Mouse (Mus musculus) T-helper 17 cell (primary cell): ENCODE data around the gene Snrnp27.

ENCODE experiments used
- in situ Hi-C, 2 experiments: fragments of 300-600 bp; cut with MboI, MseI; formaldehyde crosslinking; loops; 1 replicate in 1 of 2; 2 replicates in 1 of 2; pipeline ENCODE4 v1.15.1; 2025; ENCODE audit warnings: high pct_unique_total_duplicates in 2 of 2

The Snrnp27 gene

DNA sequence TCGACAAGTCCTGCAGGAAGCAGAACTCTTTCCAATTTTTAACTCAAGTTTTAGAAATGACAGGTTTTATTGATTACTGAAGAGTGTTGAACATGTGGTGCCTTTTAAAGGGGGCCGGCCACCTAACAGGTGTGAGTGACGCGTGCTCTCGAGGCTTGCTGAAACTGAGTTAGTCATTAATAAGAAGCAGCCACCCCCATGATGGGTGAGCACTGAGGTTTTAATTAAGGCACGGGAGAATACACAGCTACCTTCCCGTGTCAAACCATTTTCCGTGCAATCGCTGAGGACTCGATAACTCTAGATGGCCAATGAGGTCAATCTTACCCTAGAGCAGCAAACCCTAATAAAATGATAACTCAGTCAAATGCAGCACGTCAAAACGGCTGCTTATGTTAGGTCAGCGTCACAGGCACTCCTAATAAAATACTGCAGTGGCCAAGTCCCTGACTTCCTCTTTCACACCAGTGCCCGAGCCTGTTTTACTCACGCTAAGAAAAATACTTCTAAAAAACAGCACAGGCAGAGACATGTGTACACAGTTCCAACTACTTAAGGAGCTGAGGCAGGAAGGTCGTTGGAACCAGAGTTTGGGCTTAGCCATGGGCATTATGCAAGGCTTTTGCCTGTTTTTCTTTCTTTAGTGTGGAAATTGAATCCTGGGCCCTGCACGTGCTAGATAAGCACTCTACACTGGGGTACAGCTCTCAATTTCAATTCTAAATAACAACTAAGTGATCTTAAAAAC, 18.6 kb downstream of the Snrnp27 start:
- in situ Hi-C loops = no loop called here

DNA sequence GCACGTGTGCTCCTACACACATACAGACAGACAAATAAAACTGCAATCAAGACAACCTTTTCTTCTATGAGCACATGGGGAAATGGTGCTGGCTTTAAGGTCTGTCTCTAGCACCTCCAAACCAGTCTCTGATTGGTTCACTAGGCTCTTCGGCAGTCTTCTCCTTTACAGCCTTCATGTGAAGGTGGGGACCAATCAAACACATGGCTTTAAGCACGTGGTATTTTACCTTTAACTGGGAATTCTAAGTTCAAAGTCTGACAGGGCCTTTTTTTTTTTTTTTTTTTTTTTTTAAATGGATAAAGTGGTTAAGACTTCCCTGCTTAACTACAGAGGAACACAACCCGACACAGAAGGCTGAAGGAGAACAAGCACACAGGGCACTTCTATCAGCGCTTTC, 19.2 kb downstream of the Snrnp27 start:
- in situ Hi-C loops = no loop called here

DNA sequence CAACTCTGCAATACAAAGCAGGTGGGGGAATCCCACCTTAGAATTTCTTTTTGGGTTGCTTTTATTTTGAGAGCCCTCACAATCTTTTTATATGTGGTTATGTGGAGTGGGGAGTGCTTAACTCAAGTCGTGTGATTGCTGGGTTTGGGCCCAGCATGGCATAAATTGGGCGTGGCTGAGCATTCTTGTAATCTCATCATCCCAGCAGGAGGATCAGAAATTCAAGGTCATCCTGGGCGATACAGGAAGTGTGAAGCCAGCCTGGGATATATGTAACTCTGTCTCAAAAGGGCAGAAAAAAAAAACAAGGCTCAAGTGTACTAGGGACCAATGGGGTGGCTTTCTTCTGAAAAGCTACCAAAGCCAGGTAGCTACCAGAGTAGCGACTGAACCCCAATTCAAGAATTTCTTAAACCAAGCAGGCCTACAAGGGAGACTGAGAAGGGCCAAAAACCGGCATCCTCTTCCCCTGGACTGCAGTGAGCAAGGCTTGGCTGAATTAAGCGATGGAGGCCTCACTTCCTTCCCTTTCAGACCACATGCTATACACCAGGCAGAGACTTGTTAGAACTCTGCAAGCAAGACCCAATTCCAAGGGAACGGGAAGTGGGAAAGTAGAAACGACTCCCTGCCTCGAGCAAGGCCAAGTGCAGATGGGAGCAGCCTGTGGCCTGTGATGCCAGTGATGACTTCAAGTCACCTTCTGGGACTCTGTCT, 24.0 kb downstream of the Snrnp27 start:
- in situ Hi-C loops = loop anchor here in 1 of 2 experiments (5.0 kb wide), 1 partner anchor 58 kb away; no protein-coding TSS in a partner anchor

DNA sequence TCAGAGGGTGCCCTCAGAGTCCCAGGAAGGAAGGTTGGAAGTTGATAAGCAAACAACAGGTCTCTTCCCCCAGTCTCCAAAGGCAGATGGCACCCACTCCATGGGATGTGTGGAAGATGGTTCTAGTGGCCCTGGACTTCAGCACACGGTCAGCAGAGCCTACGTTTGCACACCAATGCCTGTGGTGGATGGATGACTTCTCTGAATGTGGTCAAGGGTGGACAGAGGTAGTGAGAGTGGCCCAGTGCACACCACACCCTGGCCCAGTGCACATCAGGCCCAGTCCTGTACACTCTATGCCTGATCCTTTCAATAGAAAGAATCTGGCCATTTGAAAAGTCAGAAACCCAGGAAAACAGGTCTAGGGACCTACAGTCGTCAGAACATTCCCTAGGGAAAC, 25.8 kb downstream of the Snrnp27 start:
- in situ Hi-C loops = no loop called here

DNA sequence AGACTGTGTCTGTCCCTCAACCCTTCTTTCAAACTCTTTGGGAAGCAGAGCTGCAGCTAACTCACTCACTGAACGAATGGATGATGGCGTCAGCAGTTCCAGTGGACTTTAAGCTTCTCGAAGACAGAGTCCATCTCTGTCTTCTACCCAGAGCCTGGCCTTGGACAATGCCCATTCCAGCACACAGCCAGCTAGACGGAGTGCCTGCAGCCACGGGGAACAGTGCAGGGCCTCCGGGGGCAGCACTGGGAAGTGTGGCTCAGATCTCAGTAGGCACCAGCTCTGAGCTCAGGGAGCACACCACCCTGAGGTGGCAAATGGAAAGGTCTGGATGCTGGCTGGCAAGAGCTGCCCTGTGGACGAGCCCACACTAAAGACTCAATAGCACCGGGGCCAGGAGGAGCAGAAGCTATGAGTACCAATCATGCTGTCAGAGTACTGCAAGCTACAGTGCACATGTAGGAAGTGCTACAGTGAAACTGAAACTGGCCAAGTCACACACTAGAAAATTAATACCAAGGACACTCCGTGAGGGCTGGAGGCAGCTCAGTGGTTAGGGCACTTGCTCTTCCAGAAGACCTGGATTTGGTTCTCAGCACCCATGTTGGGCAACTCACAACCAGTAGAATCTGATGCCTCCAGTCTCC, 29.9 kb downstream of the Snrnp27 start:
- in situ Hi-C loops = loop anchor here in 1 of 2 experiments (5.0 kb wide), 1 partner anchor 102 kb away; no protein-coding TSS in a partner anchor

DNA sequence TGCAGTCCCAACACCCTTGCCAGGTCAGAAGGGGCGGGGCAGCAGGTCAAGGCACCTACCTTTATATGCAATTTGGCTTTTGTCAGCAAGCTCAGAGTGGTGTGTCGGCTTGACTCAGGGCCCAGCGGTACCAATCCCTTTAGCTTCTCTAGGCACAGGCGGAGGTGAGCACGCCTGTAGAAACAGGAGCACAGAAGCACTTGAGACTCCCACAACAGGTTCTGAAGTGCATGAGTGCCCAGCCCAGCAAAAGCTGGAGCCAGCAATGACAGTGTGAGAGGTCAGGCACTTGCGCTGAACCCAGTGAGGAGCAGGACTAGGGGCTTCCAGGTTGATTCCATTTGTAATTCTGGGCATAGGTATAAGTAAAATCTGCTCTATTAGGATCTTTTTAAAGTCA, 31.3 kb downstream of the Snrnp27 start:
- in situ Hi-C loops = loop anchor here in 1 of 2 experiments (5.0 kb wide), 1 partner anchor 101 kb away; no protein-coding TSS in a partner anchor

DNA sequence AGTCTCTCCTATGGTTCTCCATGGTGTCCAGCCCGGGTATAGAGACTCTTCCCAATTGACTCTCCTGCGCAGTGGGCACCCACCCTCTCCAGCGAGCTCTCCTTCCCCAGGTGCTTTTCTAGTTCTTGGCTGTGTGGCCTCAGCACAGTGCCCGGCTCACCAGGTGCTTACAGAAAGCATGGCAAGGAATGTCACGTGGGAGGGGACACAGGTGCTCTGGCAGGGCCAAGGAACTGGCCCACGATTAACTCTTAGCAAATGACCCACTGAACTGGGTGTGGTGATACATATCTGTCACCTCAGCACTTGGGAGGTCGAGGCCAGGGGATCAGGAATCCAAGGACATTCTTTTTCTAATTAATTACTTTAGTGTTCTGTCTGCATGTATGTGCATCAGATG, 38.2 kb downstream of the Snrnp27 start:
- in situ Hi-C loops = no loop called here

DNA sequence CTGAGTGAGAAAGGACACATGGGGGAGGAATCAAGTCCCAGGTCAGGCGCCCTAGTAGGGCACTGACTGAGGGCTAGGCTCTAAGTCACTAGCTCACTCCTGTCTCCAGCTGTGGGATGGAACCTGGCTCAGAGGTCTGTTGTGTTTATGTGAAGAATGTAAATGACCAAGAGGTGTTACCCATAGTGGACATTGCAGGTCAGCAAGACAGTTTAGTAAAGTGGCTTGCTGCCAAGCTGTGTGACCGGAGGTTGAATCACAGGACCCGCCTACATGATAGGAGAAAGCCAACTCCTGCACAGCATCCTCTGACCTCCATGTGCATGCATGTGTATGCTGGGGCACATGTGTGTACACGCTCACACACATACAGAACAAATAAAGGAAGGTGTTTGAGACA, 38.8 kb downstream of the Snrnp27 start:
- in situ Hi-C loops = no loop called here

DNA sequence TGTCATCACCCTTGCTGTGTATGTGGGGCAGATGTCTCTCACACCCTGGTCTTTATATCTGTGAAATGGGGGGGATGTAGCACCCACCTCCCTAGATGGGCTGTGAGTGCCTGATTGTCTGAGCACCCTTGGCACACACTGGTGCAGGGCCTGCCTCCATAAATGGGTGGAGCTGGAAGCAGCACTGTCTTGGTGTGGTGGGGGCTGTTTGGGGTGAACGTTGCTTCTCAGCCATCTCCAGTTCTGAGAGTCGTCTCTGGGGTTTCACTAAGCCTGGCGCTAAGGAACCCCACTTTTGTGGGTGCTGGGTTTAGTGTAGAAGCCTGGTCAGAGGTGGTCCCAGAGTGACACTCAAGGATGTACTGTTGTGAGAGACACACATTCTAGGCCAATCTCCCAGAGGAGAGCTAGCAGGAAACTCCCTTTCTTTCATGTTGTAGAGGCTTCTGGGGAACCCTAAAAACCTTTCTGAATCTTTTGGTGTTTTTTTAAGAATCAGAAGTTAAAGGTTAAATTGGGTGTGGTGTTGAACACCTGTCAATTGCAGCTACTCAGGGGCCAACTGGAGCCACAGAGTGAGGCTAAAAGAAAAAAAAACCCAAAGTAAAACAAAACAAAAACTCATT, 39.4 kb downstream of the Snrnp27 start:
- in situ Hi-C loops = no loop called here

DNA sequence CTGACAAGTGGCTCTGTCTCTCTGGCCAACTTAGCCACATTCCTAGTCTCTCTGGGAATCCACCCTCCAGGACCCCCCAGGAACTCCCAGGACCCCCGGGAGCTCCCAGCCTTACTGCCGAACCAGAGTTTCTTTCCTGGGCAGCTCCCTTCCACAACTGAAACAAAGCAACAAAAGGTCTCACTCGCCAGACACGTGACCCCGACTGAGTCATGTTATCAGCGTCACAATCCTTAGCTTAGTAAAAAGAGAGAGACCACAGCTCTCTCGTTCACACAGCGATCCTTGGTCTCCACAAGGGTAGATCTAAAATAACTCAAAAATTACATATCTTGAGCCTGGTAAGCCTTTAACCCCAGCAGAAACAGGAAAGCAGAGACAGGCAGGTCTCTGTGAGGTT, 42.6 kb downstream of the Snrnp27 start:
- in situ Hi-C loops = no loop called here

DNA sequence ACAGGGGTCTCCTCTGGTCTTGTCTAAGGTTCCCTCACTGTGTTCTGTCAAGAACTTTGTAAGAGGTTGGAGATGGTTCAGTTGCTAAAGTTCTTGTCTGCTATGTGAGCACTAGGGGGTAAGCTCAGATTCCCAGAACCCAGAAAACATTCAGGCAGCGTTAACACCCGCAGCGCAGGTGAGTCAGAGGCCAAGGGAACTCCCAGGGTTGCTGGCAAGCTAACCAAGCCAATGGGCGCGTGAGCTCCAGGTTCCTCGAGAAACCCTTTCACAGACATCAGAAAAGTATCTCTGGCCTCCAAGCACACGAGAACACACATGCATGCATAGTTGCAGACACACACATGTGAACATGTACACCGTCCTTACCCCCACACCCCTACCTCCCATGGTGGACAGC, 43.5 kb downstream of the Snrnp27 start:
- in situ Hi-C loops = no loop called here

DNA sequence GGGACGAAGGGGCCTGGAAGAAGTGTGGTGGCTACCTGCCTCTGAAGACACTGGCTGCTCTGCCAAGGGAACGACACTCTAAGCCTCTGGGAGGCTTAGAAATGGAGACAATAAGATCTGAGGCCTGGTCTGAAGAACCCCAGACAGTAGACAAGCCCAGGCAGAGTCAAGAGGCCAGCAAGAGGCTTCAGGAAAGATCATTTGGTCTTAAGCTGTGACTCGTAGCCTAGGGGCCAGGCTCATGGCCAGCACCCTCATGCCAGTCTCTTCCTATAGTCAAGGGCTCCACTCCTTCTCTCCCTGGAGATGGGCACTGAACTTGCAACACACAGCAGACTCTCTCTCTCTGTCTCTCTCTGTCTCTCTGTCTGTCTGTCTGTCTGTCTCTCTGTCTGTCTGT, 44.2 kb downstream of the Snrnp27 start:
- in situ Hi-C loops = no loop called here

DNA sequence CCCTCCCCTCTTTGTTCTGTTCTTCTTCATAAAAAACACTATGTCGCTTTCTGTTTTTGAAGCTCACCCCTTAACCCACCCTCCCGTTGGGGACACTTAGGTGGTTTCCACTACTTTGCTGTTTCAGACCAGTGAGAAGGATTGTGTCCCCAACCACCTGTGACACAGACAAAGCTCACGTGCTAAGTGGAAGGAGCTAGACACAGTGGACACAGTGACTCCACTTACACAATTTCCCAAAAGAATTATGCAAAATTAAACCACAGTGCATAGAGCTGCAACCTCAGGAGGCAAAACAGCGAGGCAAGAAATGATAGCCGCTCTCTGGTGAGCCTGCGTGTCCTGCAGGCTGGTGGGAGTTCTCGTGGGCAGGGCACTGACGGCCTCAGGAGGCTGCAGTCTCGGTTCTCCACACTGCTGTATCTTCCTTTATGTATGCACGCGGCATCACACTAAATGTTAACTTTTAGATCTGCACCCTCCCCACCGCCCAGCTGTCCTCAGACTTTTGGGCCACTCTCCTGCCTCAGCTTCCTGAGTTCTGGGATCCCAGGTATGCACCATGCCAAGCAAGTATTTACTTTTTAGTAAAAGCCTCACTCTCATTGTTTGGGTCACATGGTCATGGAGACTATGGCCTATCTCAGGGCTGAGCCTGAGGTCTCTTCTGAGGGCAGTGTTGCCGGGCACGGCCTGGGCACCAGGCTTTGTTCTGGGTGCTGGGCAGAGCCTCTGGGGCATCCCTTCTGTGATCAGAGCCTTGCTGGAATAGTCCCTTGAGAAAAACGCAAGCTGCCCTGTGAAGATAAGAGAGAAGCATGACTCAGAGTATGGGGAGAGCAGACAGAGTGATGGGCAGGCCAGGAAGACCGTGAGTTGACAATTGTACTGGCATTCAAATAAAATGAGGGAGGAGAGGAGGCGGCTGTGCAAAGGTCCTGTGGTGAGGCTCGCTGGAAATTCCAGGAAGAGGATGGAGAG, 44.9 kb downstream of the Snrnp27 start:
- in situ Hi-C loops = no loop called here

DNA sequence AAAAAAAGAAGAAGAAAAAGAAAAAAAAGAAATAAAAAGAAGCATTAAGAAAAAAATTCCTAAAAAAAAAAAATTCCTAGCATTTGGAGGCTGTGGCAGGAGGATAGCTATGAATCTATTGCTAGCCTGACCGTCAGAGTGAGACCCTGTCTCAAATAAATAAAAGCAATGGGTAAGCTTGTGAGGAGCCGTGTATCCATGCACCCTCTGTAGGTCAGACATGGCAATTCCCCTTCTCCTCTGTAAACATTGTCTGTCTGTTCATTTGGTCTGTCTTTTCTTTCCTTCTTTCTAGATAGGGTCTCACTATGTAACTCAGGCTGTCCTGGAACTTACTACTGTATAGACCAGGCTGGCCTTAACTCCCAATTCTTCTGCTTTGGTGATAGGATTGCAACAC, 45.9 kb downstream of the Snrnp27 start:
- in situ Hi-C loops = no loop called here

DNA sequence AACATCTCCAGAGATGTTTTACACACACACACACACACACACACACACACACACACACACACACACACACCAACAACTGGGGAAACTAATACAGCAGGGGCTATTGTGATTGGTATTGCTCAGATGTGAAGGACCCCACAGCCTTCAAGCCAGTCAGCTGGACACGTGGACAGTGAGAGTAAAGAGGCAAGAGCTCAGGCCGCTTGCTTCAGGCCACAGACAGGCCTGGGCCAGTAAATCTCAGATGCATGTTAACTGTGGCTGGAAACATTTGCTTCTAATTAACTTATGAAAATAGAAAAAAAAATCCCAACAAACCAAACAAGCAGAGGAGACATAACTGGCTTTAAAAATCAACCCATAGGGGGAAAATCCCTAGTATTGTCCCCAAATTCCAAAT, 46.5 kb downstream of the Snrnp27 start:
- in situ Hi-C loops = no loop called here

DNA sequence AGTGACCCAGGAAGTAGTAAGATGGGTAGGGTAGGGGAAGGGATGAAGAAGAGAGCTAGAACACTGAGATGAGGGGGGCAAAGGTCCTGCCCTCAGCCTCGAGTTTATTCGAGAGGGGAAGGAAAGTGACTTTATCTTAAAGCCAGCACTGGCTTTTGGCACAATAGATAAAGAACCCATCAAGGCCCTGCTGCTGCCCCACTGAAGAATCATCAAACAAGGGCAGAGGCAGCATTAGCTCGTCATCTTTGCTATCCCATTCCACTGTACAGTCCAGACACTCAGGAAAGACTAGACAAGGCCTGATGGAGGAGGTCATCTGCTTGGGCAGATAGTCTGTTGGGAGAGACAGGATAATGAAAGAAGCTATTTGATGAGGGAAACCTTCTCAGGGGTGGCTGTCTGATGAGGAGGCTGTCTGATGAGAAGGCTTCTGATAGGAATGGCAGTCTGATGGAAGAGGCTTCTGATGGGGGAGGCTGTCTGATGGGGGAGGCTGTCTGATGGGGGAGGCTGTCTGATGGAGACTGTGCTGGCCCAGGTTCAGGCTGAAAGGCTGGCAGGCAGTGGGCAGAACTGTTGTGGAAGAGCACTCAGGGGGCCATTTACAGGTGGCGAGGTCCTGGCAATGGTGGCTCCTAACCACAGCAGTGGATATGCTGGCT, 47.0 kb downstream of the Snrnp27 start:
- in situ Hi-C loops = no loop called here

DNA sequence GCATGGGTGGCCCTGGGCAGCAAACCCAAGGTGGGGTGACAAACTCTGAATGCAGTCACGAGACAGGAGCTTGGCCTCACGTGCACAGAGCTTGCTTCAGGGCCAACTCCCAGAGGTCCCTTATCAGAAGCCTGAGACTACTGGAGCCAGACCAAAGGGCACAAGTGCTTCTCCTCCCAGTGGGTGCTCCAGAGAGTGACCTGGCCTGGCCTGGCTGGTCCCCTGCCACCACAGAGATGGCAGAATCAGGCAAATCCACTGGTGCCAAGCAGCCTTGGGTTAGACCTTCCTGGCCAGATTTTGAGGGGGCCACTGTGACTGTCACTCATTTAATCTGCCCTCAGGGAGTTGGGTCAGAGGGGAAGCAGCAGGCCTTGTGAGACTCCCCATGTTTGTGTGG, 47.8 kb downstream of the Snrnp27 start:
- in situ Hi-C loops = no loop called here

DNA sequence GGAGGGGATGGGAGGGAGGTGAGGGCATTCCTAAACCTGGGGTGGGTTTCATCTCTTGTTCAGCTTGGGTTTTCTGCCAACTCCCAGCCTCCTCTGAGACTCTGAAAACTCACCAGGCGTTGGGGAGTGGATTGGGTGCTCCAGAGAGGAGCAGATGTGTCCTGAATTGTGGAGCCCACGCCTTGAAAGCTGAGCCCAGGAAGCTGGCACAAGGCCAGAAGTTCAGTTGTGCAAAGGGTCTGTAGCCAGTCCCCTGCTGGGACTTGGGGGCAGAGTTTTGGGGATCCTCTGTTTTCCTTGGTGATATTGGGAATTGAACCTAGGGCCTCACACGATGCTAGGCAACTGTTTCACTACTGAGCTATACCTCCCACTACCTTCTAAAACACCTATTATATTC, 54.2 kb downstream of the Snrnp27 start:
- in situ Hi-C loops = no loop called here

DNA sequence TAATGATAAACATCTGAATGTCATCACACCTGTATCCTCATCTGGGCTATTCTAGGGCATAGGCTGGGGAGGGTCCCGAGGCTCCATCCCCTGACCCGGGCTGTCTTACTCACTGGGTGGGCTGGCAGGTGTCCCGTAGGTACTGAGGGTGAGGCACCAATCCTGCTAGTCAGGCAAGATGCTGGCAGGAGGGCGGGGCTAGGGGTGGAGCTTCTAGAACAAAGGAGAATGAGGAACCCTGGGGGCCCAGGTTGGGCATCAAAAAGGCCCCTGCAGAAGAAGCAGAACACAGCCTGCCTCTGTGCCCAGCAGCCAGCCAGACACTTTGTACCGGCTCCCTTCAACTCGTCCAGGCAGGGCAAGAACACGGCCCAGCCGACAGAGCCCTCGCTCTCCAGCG, 56.4 kb downstream of the Snrnp27 start, which contains the start of gene Asprv1:
Gene Asprv1 (plus strand): TSS at position 219 of the 400 bp plus-strand sequence.
- in situ Hi-C loops = no loop called here
